Mouse (Mus musculus) bone marrow macrophage, adult 2 months (primary cell): Measurements from ENCODE around the gene Samd11.

Experiments
- CTCF ChIP-seq: IDR thresholded peaks from 2 replicates; pipeline ENCODE4 v1.5.1; 2012; ENCODE audit warnings: low read depth, mild to moderate bottlenecking, low read length, moderate library complexity
- POLR2A ChIP-seq: IDR thresholded peaks from 2 replicates; pipeline ENCODE4 v1.6.1; 2012; ENCODE audit warnings: mild to moderate bottlenecking, low read depth, low read length, borderline replicate concordance

DNA sequence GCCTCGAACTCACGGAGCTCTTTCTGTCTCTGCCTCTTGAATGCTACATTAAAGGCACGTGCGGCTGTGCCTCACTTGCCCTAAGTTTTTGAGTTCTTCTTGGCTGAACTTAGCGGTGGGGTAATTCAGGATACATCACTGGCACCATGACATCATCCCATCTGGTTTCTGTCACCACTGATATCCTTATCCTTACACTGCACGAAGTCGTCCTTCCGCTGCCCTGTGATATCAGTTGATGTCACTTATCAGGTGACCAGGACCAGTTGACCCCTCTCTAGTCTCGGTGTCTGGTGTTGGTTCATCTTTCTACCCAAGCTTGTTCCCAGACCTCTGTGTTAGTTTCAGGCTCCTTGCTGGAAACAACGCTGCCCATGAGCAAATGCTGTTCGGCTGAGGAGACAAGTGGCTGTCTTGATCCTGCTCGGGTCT lies 53.0 kb downstream of the Samd11 start:
- TF ChIP-seq CTCF (no peak), POLR2A (no peak)
